Mouse (Mus musculus) liver, embryonic 14.5 days (tissue): ENCODE measurements around the gene Ascl5. TPM values are rescaled to one million over a fixed set of nuclear protein-coding genes. Genes with fewer than 3 reads are reported as not detected.

Source experiments
- ATAC-seq: fragments of 200-750 bp; cut with Nextera tagmentation; 2 replicates; pipeline ENCODE4 v1.8.0; 2017; ENCODE audit warnings: moderate number of reproducible peaks, mild to moderate bottlenecking, moderate library complexity; ENCODE audit not compliant: insufficient read depth
- DNase-seq, 3 experiments: peaks; one replicate each; pipeline ENCODE4 v3.0.0-alpha.2; 2012 to 2013; ENCODE audit warnings: low read depth in 3 of 3, low spot score in 3 of 3
- H3K27ac ChIP-seq: fragments of 300-500 bp; sonication (generic); 2 replicates; pipeline ENCODE4 v1.5.1; 2014; ENCODE audit warnings: moderate library complexity, mild to moderate bottlenecking, control low read depth, inconsistent platforms
- H3K27me3 ChIP-seq: fragments of 300-500 bp; sonication (generic); 2 replicates; pipeline ENCODE4 v1.6.1; 2014; ENCODE audit warnings: mild to moderate bottlenecking, low read length, moderate library complexity; ENCODE audit not compliant: control insufficient read depth, insufficient read depth
- H3K36me3 ChIP-seq: fragments of 300-500 bp; sonication (generic); replicated peaks from 2 replicates; pipeline ENCODE4 v1.6.1; 2014; ENCODE audit warnings: low read depth; ENCODE audit not compliant: control insufficient read depth, insufficient read depth
- H3K4me1 ChIP-seq, 2 experiments: fragments of 200-500 bp in 1 of 2; fragments of 300-500 bp in 1 of 2; sonication (generic) in 1 of 2; replicated peaks; 2 replicates each; pipeline ENCODE4 v1.6.1; 2012 to 2014; ENCODE audit warnings: antibody characterized with exemption in 1 of 2, inconsistent platforms in 1 of 2, low read length in 1 of 2; ENCODE audit not compliant: control insufficient read depth in 2 of 2, insufficient read depth in 2 of 2
- H3K4me2 ChIP-seq: fragments of 300-500 bp; sonication (generic); 2 replicates; pipeline ENCODE4 v1.6.1; 2014; ENCODE audit warnings: low read depth, mild to moderate bottlenecking, control low read depth, moderate library complexity
- H3K4me3 ChIP-seq, 2 experiments: fragments of 200-500 bp in 1 of 2; fragments of 300-500 bp in 1 of 2; sonication (generic) in 1 of 2; 2 replicates each; pipeline ENCODE4 v1.5.1; 2012 to 2014; ENCODE audit warnings: low read depth in 2 of 2, low read length in 2 of 2, mild to moderate bottlenecking in 2 of 2, control low read depth in 1 of 2, inconsistent platforms in 1 of 2, moderate library complexity in 1 of 2; ENCODE audit not compliant: insufficient read depth in 1 of 2
- H3K9ac ChIP-seq: fragments of 300-500 bp; sonication (generic); replicated peaks from 2 replicates; pipeline ENCODE4 v1.6.1; 2014; ENCODE audit warnings: mild to moderate bottlenecking, control low read depth, moderate library complexity
- H3K9me3 ChIP-seq: fragments of 300-500 bp; sonication (generic); 2 replicates; pipeline ENCODE4 v1.6.1; 2016; ENCODE audit warnings: low read length, mixed read lengths; ENCODE audit not compliant: control insufficient read depth
- CTCF ChIP-seq: IDR thresholded peaks from 2 replicates; pipeline ENCODE4 v1.5.1; 2016; ENCODE audit warnings: antibody characterized with exemption, low read depth, control low read depth
- EP300 ChIP-seq: IDR thresholded peaks from 2 replicates; pipeline ENCODE4 v1.6.1; 2016; ENCODE audit warnings: antibody characterized with exemption, low read depth
- WGBS: fragments of 180-500 bp; shearing (Covaris S2); extraction: QIAGEN DNeasy Blood & Tissue Kit; methylation state at CpG from one replicate; pipeline ENCODE4 v1.1.7; 2014; ENCODE audit not compliant: insufficient replicate concordance; 5-methylcytosine and 5-hydroxymethylcytosine counted together
- polyA plus RNA-seq, 2 experiments: library from polyadenylated mRNA; depleted of rRNA in 1 of 2; stranded (reverse) in 1 of 2; unstranded in 1 of 2; fragments of >200 nt; fragmentation: Nextera tagmentation in 1 of 2; extraction: Ambion mirVana in 1 of 2; gene quantifications; 2 replicates each; pipeline versions ENCODE4 v1.2.1 to v1.2.3; 2012 to 2014

The Ascl5 gene
- polyA plus RNA-seq, 2 experiments = not detected

GRCm38 (mm10) chr1:136058594-136058993 is 8.0 kb downstream of the Ascl5 start:
- Histone ChIP-seq H3K27me3 (no peaks in the 10 kb centered on the region), H3K4me3 (no peak overlapping the region), H3K36me3 (no peaks in the 10 kb centered on the region), H3K9me3 (no peaks in the 10 kb centered on the region), H3K4me2 (no peak overlapping the region), H3K9ac (no peak overlapping the region), H3K4me1 (0 out of 4 replicates have a peak, but pooled peaks cover 0 to 2% of the 10 kb centered on the region in 2 experiments), H3K27ac (no peak overlapping the region)
- no peak for DNase-seq
- ATAC-seq = no peak
- WGBS = 30% methylated on average over 3 of the region's 3 CpGs
- TF ChIP-seq CTCF = no peak
- no peak for TF ChIP-seq EP300

DNA sequence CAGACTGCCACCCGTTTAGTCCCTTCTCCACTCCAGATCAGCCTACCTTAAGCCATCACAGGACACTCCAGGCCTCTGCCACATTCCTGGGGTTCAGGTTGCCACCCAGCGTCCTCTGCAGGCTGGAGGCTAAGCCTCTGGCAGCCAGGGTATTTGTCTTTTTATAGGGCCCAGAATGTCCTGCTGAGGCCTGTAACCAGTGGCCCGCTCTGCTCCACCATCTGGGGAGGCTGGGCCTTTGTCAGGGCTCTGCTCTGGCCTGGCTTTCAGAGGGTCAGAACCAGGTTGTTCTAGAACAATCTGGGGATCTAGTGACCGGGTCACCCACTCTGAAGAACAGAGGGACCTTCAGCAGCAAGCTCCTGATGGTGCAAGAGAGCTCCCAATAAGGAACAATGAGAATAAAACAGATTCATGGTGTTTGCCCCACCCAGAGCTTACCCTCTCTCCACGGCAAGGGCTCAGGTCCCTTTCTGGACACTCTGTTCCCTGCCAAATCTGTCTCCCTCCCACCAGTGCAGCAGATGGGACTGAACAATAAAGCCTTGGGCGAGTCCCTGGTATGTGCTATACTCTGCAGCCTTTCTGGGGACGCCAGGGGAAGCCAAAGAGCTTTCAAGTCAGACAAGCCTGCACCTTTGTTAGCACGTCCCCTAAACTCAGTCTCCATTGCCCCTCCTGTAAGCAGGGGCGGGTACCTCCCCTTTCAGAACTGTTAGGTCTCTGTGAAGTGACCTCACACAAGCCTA is 10.6 kb downstream of the Ascl5 start:
- Histone ChIP-seq H3K36me3 (no peaks in the 10 kb centered on the region), H3K27me3 (no peaks in the 10 kb centered on the region; the same call in 1 of the 2 replicates), H3K4me2 (no peak overlapping the region), H3K9ac (no peak overlapping the region), H3K4me3 (no peak overlapping the region), H3K9me3 (no peaks in the 10 kb centered on the region), H3K4me1 (0 out of 4 replicates have a peak, but pooled peaks cover 0 to 2% of the 10 kb centered on the region in 2 experiments), H3K27ac (no peak overlapping the region)
- DNase-seq (no peak), ATAC-seq (no peak)
- no peak for TF ChIP-seq CTCF
- no peak for TF ChIP-seq EP300
- 44% methylated on average over 9 of the region's 9 CpGs for WGBS

DNA sequence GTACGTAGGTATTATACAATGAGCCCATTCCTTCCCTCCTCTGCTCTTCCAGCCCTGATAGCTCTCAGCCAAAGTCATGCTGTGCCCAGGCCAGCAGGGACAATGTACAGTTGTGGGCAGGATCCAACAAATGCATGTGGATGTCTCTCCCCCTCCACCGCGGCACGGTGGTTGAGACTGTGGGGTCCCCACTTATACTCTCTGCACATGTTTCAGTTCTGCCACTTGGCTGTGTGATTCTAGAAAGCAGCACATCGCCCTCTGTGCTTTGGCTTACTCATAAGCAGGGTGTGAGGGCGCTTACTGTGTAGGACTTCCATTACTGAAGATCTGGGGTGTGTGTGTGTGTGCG is 11.2 kb downstream of the Ascl5 start:
- WGBS = 78% methylated on average over 7 of the region's 7 CpGs
- Histone ChIP-seq H3K9me3 (no peaks in the 10 kb centered on the region), H3K4me1 (0 out of 4 replicates have a peak, but pooled peaks cover 0 to 2% of the 10 kb centered on the region in 2 experiments), H3K36me3 (no peaks in the 10 kb centered on the region), H3K9ac (no peak overlapping the region), H3K4me3 (no peak overlapping the region), H3K27me3 (no peaks in the 10 kb centered on the region; the same call in 1 of the 2 replicates), H3K27ac (no peak overlapping the region), H3K4me2 (no peak overlapping the region)
- TF ChIP-seq EP300 = no peak
- no peak for TF ChIP-seq CTCF
- no peak for DNase-seq
- ATAC-seq = no peak

GRCm38 (mm10) chr1:136063991-136064390 is 13.4 kb downstream of the Ascl5 start:
- no peaks in the 10 kb centered on the region for H3K9me3 ChIP-seq
- H3K9ac ChIP-seq = no peak overlapping the region
- no peaks in the 10 kb centered on the region for H3K36me3 ChIP-seq
- TF ChIP-seq CTCF = no peak
- TF ChIP-seq EP300 = no peak
- no peak for ATAC-seq
- H3K27ac ChIP-seq = no peak overlapping the region
- no peak overlapping the region for H3K4me3 ChIP-seq
- no peak for DNase-seq
- WGBS = 45% methylated on average over 5 of the region's 5 CpGs
- 0 out of 4 replicates have a peak, but pooled peaks cover 0 to under 1% of the 10 kb centered on the region in 2 experiments for H3K4me1 ChIP-seq
- no peaks in the 10 kb centered on the region; the same call in 1 of the 2 replicates for H3K27me3 ChIP-seq
- H3K4me2 ChIP-seq = no peak overlapping the region

GRCm38 (mm10) chr1:136066621-136067020 is 16.0 kb downstream of the Ascl5 start:
- no peak overlapping the region for H3K4me3 ChIP-seq

More at GRCm38 (mm10) chr1:136066621-136067020, 16.0 kb downstream of the Ascl5 start:
- Histone ChIP-seq H3K4me2 (no peak overlapping the region), H3K9ac (no peak overlapping the region), H3K27ac (no peak overlapping the region), H3K36me3 (no peaks in the 10 kb centered on the region), H3K9me3 (no peaks in the 10 kb centered on the region), H3K27me3 (no peaks in the 10 kb centered on the region; the same call in 1 of the 2 replicates), H3K4me1 (no peaks in the 10 kb centered on the region)
- TF ChIP-seq CTCF = no peak
- TF ChIP-seq EP300 = no peak
- ATAC-seq (no peak), DNase-seq (no peak)
- WGBS = 29% methylated on average over 1 of the region's 1 CpGs
